Mouse (Mus musculus): Measurements from ENCODE around the gene Gclm.

Gene Gclm

GRCm38 (mm10) chr3:122313936-122314335 is 68.6 kb downstream of the Gclm start:
- in situ Hi-C loops (cut with MboI; ENCODE audit: low pct_unique_long_range_greater_than_20kb in 1 of 2, low sequenced_read_pairs in 2 of 2, unreplicated experiment in 1 of 2), result loop anchor here (5.0 to 25.0 kb wide), 4 partner anchors 148 to 323 kb away; no protein-coding TSS in a partner anchor

- in situ Hi-C loops (cut with MboI; ENCODE audit: low pct_unique_long_range_greater_than_20kb in 1 of 2, low sequenced_read_pairs in 2 of 2, unreplicated experiment in 1 of 2), result loop anchor here in 1 of 2 experiments (25.0 kb wide), 1 partner anchor 321 kb away; no protein-coding TSS in a partner anchor
These were observed 71.3 kb downstream of the Gclm start for GRCm38 (mm10) chr3:122316621-122317020.

- in situ Hi-C loops (cut with MboI; ENCODE audit: low pct_unique_long_range_greater_than_20kb in 1 of 2, low sequenced_read_pairs in 2 of 2, unreplicated experiment in 1 of 2), result loop anchor here in 1 of 2 experiments (25.0 kb wide), 1 partner anchor 320 kb away; no protein-coding TSS in a partner anchor
These were observed 72.0 kb downstream of the Gclm start for GRCm38 (mm10) chr3:122317339-122317738.
